Mouse (Mus musculus): ENCODE data around the gene Fhdc1. TPM values are rescaled to one million over a fixed set of nuclear protein-coding genes. Genes with fewer than 3 reads are reported as not detected.

The Fhdc1 gene
- polyA plus RNA-seq, 1 experiment from 2014 or later: 14.5 TPM

DNA sequence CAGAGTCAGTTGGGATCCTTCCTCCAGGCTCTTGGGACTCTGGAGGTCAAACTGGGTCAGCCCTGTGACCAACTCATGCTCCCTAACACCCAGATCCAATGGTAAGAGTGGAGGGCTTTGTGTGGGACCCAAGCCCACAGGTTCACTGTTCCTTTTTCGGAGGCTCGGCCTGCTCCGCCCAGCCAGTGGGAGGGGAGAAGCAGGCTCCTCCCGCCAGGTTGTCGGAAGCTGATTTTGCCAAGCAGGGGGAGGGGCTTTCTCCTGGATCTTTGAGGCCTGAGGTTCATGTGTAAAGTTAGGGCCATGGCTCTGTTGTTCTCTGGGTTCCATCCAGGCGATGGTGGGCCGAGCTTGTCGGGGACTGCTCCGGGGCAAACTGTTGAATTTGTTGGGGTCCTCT is 34.4 kb downstream of the Fhdc1 start:
- peaks cover 4% of the 10 kb centered on the region; the same call in 1 of the 2 replicates for H3K36me3 ChIP-seq (ENCODE audit: control insufficient read depth, insufficient read depth, low read length)
- no peaks in the 10 kb centered on the region for H3K27me3 ChIP-seq (ENCODE audit: control insufficient read depth, insufficient read depth, low read depth, low read length)
- no peak for ATAC-seq (ENCODE audit: low read depth)
- peaks cover 13% of the 10 kb centered on the region; the same call in 1 of the 2 replicates for H3K4me1 ChIP-seq (replicated peaks; ENCODE audit: control insufficient read depth, insufficient read depth, low read length)
- H3K4me2 ChIP-seq (ENCODE audit: low read depth, low read length): no peak overlapping the region
- H3K27ac ChIP-seq (ENCODE audit: low read length): no peak overlapping the region
- WGBS: 66% methylated on average over 9 of the region's 9 CpGs
- no peaks in the 10 kb centered on the region for H3K9me3 ChIP-seq (ENCODE audit: control insufficient read depth, low read length)
- H3K4me3 ChIP-seq (ENCODE audit: low read length): no peak overlapping the region
- no peak overlapping the region for H3K9ac ChIP-seq (ENCODE audit: low read length)

DNA sequence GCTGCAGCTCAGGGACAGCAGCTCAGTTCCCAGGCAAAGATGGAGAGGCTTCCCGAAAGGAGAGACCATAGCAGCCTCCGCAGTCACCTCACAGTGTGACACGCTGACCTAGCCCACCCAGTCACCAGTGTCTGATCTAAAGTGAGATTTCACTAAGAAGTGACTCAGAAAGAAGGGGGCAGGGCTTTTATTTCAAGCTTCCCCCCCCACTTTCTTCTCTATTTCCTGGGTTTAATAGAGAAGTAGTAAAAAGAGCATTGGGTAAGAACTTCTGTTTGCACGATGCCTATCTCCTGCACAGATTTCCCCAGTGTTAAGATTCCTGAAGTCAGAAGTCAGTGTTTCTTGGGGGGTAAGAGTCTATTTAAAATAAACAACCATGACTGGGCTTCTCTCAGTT is 37.3 kb downstream of the Fhdc1 start:
- Histone ChIP-seq H3K9me3 (ENCODE audit: control insufficient read depth, low read length) (no peaks in the 10 kb centered on the region), H3K4me2 (ENCODE audit: low read depth, low read length) (no peak overlapping the region), H3K36me3 (ENCODE audit: control insufficient read depth, insufficient read depth, low read length) (peaks cover 4% of the 10 kb centered on the region; the same call in 1 of the 2 replicates), H3K27ac (ENCODE audit: low read length) (no peak overlapping the region), H3K4me3 (ENCODE audit: low read length) (no peak overlapping the region), H3K9ac (ENCODE audit: low read length) (no peak overlapping the region), H3K4me1 (replicated peaks; ENCODE audit: control insufficient read depth, insufficient read depth, low read length) (peaks cover 3% of the 10 kb centered on the region), H3K27me3 (ENCODE audit: control insufficient read depth, insufficient read depth, low read depth, low read length) (no peaks in the 10 kb centered on the region)
- no peak for ATAC-seq (ENCODE audit: low read depth)
- 73% methylated on average over 4 of the region's 4 CpGs for WGBS

DNA sequence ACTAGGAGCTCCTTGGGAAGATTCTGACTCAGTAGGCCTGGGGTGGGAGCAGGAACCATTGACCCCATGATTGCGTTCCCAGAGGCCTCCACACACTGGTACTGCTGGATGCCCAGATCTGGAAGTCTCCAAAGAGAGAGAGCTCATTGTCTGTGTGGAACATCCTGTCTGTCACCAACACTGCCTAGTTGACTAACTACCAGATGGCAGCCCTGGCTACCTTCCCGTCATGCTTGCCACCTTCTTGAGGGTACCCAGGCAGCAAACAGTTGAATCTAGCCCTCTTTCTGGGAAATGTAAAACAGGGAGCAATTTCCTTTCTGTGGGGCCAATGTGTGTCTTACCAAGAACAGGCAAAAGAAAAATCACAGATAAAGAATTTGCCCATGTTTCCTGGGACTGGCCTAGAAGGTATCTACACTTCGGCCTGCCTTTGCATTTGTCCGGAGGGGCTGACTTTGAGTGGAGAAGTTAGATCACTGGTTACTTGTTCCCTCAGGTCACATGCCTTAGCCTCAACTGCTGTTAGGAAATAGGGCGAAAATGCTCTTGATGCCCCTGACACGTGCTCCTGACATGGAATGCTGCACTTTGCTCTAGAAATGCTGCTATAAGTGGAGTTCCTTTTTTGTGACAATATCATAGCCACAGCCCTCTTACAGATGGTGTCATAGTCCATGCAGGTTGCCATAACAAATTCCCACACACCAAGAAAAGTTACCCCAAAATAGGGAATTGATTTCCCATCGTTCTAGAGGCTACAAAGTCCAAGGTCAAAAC is 40.6 kb downstream of the Fhdc1 start:
- no peak overlapping the region for H3K4me2 ChIP-seq (ENCODE audit: low read depth, low read length)
- no peak overlapping the region for H3K4me3 ChIP-seq (ENCODE audit: low read length)
- H3K27ac ChIP-seq (ENCODE audit: low read length): no peak overlapping the region
- H3K27me3 ChIP-seq (ENCODE audit: control insufficient read depth, insufficient read depth, low read depth, low read length): no peaks in the 10 kb centered on the region
- H3K36me3 ChIP-seq (ENCODE audit: control insufficient read depth, insufficient read depth, low read length): no peaks in the 10 kb centered on the region; the same call in 1 of the 2 replicates
- ATAC-seq (ENCODE audit: low read depth): no peak
- H3K4me1 ChIP-seq (replicated peaks; ENCODE audit: control insufficient read depth, insufficient read depth, low read length): peaks cover 17% of the 10 kb centered on the region
- WGBS: 89% methylated on average over 7 of the region's 7 CpGs
- H3K9ac ChIP-seq (ENCODE audit: low read length): no peak overlapping the region
- no peaks in the 10 kb centered on the region for H3K9me3 ChIP-seq (ENCODE audit: control insufficient read depth, low read length)

DNA sequence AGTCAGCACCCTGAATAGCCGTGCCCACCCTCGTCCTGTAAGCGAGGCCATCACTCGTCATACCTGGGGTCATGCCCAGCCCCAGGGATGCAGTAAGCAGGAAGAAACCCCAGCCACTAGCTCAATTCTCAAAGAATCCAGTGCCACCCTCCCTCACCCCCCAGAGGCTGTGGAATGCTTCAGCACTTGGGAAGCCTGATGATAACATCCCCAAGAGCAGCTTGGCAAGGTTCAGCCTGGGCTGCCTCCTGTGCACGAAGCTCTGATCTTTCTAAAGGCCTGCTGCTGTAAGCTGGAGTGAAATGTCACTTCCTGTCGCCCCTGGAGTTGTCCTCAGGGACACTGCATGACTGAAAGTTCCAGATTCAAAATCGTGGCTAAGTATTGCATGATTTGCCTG is 41.4 kb downstream of the Fhdc1 start:
- H3K9me3 ChIP-seq (ENCODE audit: control insufficient read depth, low read length): no peaks in the 10 kb centered on the region
- no peak overlapping the region for H3K9ac ChIP-seq (ENCODE audit: low read length)
- 80% methylated on average over 7 of the region's 7 CpGs for WGBS
- H3K27ac ChIP-seq (ENCODE audit: low read length): no peak overlapping the region
- H3K4me3 ChIP-seq (ENCODE audit: low read length): no peak overlapping the region
- no peak for ATAC-seq (ENCODE audit: low read depth)
- H3K4me1 ChIP-seq (replicated peaks; ENCODE audit: control insufficient read depth, insufficient read depth, low read length): peaks cover 22% of the 10 kb centered on the region
- H3K4me2 ChIP-seq (ENCODE audit: low read depth, low read length): no peak overlapping the region
- no peaks in the 10 kb centered on the region for H3K27me3 ChIP-seq (ENCODE audit: control insufficient read depth, insufficient read depth, low read depth, low read length)
- no peaks in the 10 kb centered on the region for H3K36me3 ChIP-seq (ENCODE audit: control insufficient read depth, insufficient read depth, low read length)

DNA sequence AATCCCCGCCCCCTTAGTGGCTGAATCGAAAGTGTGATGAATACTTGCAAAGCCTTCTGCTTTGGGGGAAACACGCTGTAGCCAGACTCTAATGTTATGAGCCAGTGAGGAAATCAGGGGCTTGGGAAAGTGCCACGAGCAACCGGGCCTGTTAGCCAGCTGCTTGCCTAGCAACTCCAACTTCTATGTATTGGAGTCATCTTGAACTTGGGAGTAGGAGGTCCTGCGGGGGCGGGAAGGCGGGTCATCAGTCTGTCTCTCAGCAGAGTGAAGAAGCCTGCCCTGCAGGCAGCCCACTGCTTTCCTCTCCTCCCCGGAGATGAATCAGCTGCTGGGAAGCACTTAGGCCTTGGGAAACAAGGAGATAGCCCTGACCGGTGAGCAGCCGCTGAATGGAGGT is 42.1 kb downstream of the Fhdc1 start:
- Histone ChIP-seq H3K9me3 (ENCODE audit: control insufficient read depth, low read length) (no peaks in the 10 kb centered on the region), H3K4me2 (ENCODE audit: low read depth, low read length) (no peak overlapping the region), H3K4me1 (replicated peaks; ENCODE audit: control insufficient read depth, insufficient read depth, low read length) (peaks cover 22% of the 10 kb centered on the region), H3K27me3 (ENCODE audit: control insufficient read depth, insufficient read depth, low read depth, low read length) (no peaks in the 10 kb centered on the region), H3K27ac (ENCODE audit: low read length) (no peak overlapping the region), H3K4me3 (ENCODE audit: low read length) (no peak overlapping the region), H3K9ac (ENCODE audit: low read length) (no peak overlapping the region), H3K36me3 (ENCODE audit: control insufficient read depth, insufficient read depth, low read length) (no peaks in the 10 kb centered on the region)
- ATAC-seq (ENCODE audit: low read depth): no peak
- 42% methylated on average over 11 of the region's 11 CpGs for WGBS

DNA sequence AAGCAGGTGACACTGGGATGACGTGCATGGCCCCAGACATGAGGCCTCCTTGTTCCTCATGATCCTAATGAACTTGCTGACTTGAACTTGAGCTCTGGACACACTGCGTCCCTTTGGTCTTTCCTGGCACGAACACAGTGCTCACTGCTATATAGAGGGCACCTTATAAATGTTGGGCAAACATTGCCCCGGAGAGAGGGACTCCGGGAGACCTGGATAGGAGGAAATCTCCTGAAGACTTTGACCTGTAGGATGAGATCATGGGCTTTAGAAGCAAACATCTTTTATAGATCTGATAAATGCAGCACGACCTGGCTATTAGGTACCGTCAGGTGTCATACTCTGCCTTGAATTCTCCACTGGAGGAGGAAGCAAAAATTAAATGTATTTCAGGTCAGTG is 43.3 kb downstream of the Fhdc1 start:
- ATAC-seq (ENCODE audit: low read depth): no peak
- Histone ChIP-seq H3K4me1 (replicated peaks; ENCODE audit: control insufficient read depth, insufficient read depth, low read length) (peaks cover 22% of the 10 kb centered on the region), H3K4me3 (ENCODE audit: low read length) (no peak overlapping the region), H3K27ac (ENCODE audit: low read length) (no peak overlapping the region), H3K9ac (ENCODE audit: low read length) (no peak overlapping the region), H3K4me2 (ENCODE audit: low read depth, low read length) (no peak overlapping the region), H3K9me3 (ENCODE audit: control insufficient read depth, low read length) (no peaks in the 10 kb centered on the region), H3K36me3 (ENCODE audit: control insufficient read depth, insufficient read depth, low read length) (no peaks in the 10 kb centered on the region), H3K27me3 (ENCODE audit: control insufficient read depth, insufficient read depth, low read depth, low read length) (no peaks in the 10 kb centered on the region)
- 86% methylated on average over 7 of the region's 7 CpGs for WGBS

DNA sequence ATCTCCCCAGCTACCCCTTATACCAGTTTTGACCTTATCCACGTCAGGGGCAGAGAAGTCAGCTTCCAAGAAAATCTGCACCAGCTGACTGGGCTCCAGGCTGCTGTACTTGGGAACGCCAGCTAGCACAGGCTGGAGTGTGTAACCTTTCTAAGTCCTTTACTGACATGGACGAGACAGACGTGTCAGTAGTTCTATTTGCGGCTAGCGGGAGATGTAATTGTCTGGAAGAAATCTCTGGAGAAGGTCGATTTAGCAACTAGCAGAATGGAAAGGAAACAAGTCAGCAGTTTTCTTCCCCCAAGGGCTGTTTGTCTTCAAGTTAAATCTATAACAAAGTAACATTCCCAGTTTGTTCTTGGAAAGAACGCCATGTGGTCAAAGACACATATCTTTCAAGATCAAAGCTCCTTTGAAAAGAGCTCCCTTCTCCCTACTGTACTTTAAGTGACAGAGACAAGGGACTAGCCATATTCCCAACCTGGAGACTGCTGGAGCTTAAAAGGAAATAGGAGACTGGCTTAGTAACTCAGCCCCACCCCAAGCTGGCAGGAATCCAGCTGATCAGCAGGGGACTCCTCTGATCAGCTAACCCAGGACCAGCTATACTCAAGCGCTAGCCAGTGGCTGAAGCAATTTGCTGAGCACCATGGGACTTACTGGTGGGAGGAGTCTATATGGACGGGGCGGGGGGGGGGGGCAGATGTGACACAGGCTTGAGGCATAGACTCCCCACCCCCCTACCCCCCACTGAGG is 44.8 kb downstream of the Fhdc1 start:
- Histone ChIP-seq H3K27ac (ENCODE audit: low read length) (peak overlapping the region; percentile 71), H3K27me3 (ENCODE audit: control insufficient read depth, insufficient read depth, low read depth, low read length) (no peaks in the 10 kb centered on the region), H3K4me1 (replicated peaks; ENCODE audit: control insufficient read depth, insufficient read depth, low read length) (peaks cover 31% of the 10 kb centered on the region), H3K9me3 (ENCODE audit: control insufficient read depth, low read length) (no peaks in the 10 kb centered on the region), H3K4me2 (ENCODE audit: low read depth, low read length) (no peak overlapping the region), H3K36me3 (ENCODE audit: control insufficient read depth, insufficient read depth, low read length) (no peaks in the 10 kb centered on the region), H3K9ac (ENCODE audit: low read length) (no peak overlapping the region), H3K4me3 (ENCODE audit: low read length) (no peak overlapping the region)
- ATAC-seq (ENCODE audit: low read depth): peak; percentile 67
- WGBS: 21% methylated on average over 11 of the region's 11 CpGs

DNA sequence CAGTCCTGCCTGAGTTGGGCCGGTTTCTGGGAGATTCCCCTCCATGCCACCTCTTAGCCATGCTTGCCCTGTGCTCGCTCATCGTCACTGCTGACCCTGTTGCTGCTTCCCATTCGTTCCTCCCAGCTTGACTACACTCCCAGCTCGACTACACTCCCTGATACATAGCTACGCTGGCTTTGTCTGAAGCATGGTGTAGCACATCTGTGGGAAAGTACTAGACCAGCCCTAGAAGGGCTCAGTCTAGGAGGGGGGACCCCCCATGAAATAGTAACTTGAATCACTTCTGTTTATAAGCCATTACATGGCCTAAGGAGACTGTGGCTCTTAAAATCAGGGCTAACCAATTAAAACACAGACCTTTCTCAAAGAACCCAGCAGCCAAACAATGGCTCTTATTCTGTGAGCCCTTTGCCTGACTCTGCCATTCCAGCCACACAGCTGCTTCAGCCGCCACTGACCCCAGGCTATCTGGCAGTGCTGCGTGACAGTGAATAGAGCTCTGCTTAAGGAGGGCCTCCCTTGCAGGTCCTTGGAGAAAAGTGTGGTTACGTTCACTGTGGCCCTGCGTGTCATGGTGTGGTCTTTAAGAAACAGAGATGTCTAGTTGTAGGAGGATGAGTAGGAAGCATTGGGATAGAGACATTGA is 47.3 kb downstream of the Fhdc1 start:
- Histone ChIP-seq H3K36me3 (ENCODE audit: control insufficient read depth, insufficient read depth, low read length) (no peaks in the 10 kb centered on the region), H3K4me1 (replicated peaks; ENCODE audit: control insufficient read depth, insufficient read depth, low read length) (peaks cover 39% of the 10 kb centered on the region), H3K9me3 (ENCODE audit: control insufficient read depth, low read length) (no peaks in the 10 kb centered on the region), H3K9ac (ENCODE audit: low read length) (no peak overlapping the region), H3K27me3 (ENCODE audit: control insufficient read depth, insufficient read depth, low read depth, low read length) (no peaks in the 10 kb centered on the region), H3K27ac (ENCODE audit: low read length) (no peak overlapping the region), H3K4me2 (ENCODE audit: low read depth, low read length) (no peak overlapping the region), H3K4me3 (ENCODE audit: low read length) (no peak overlapping the region)
- ATAC-seq (ENCODE audit: low read depth): no peak
- 83% methylated on average over 10 of the region's 10 CpGs for WGBS

DNA sequence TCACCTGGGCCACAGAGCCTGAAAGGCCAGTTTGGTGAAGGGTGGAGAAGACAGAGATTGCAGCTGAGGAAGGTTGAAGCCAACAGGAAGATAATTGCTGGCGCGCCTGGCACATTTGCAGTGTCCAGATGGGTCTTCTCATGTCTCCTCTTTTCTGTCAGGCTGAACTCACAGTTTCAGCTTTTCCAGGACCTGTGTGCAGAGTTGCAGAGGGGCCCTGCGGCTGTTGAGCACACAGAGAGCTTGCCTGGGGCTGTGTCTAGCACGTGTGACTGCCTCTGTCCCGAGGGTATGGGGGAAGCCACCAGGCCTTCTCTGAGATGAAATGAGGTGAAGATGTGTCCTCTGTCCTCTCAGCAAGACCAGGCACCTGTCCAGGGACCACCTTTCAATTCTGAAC is 49.0 kb downstream of the Fhdc1 start:
- no peaks in the 10 kb centered on the region for H3K27me3 ChIP-seq (ENCODE audit: control insufficient read depth, insufficient read depth, low read depth, low read length)
- no peaks in the 10 kb centered on the region for H3K9me3 ChIP-seq (ENCODE audit: control insufficient read depth, low read length)
- H3K4me1 ChIP-seq (replicated peaks; ENCODE audit: control insufficient read depth, insufficient read depth, low read length): peaks cover 35% of the 10 kb centered on the region
- no peaks in the 10 kb centered on the region for H3K36me3 ChIP-seq (ENCODE audit: control insufficient read depth, insufficient read depth, low read length)
- H3K27ac ChIP-seq (ENCODE audit: low read length): no peak overlapping the region
- no peak overlapping the region for H3K4me3 ChIP-seq (ENCODE audit: low read length)
- WGBS: 30% methylated on average over 5 of the region's 5 CpGs
- H3K9ac ChIP-seq (ENCODE audit: low read length): no peak overlapping the region
- no peak overlapping the region for H3K4me2 ChIP-seq (ENCODE audit: low read depth, low read length)
- ATAC-seq (ENCODE audit: low read depth): peak; percentile 71

Data from lung, embryonic 16.5 days (tissue).